9 mouse cellular contexts compared by ENCODE assay signal in genomic region chr4:135495397-135495791, GRCm38 (mm10). TPM values are rescaled to one million over a fixed set of nuclear protein-coding genes. Genes with fewer than 3 reads are reported as not detected.
DNase-seq lines count a peak whose midpoint lies in the region; ATAC-seq lines count a peak whose summit lies in the region.
"Had no signal": no experiment of that assay in that cellular context is flagged by ENCODE, and none has a peak within 500 bp of the region (broad histone marks: within the 10 kb centered on the region; RNA-seq: fewer than 3 reads in every experiment).

No protein-coding gene starts in this region.

- no peak for DNase-seq in neural tube, embryonic 11.5 days (ENCODE audit: low spot score)
- DNase-seq in neural tube, embryonic 10.5 days (ENCODE audit: extremely low spot score, low spot score) = no peak
- DNase-seq in spleen, postnatal 4 days (ENCODE audit: low spot score in 2 of 2) = no peak
- no peak for DNase-seq in layer of hippocampus, adult 18-20 months (ENCODE audit: low spot score in 2 of 2)
- no peak for DNase-seq in adrenal gland, adult 2 months
- DNase-seq: thymus, adult 18-20 months had no signal

- H3K9ac ChIP-seq in neural tube, embryonic 11.5 days (ENCODE audit: low read length) = no peak overlapping the region
- H3K9ac ChIP-seq in liver, embryonic 12.5 days = peak overlapping the region; percentile 75

- no peak overlapping the region for H3K27ac ChIP-seq in neural tube, embryonic 11.5 days (ENCODE audit: low read depth, low read length)
- H3K27ac ChIP-seq in liver, embryonic 12.5 days = no peak overlapping the region

- peak overlapping the region; percentile 97 for H3K4me2 ChIP-seq in neural tube, embryonic 11.5 days (ENCODE audit: low read depth)
- H3K4me2 ChIP-seq in liver, embryonic 12.5 days = peak overlapping the region; percentile 87

- no peak for ATAC-seq in erythroblast, adult 5-6 weeks (replicated peaks; ENCODE audit: low FRiP score, poor library complexity, severe bottlenecking)
- ATAC-seq in neural tube, embryonic 11.5 days (ENCODE audit: insufficient read depth, low FRiP score, low TSS enrichment) = no peak
- ATAC-seq in liver, embryonic 12.5 days = no peak

- H3K9me3 ChIP-seq in erythroblast, embryonic 14.5 days (ENCODE audit: control insufficient read depth, low read length) = no peaks in the 10 kb centered on the region; the same call in 1 of the 2 replicates
- no peaks in the 10 kb centered on the region for H3K9me3 ChIP-seq in neural tube, embryonic 11.5 days (ENCODE audit: control insufficient read depth, low read length)
- peaks cover 1% of the 10 kb centered on the region; the same call in 1 of the 2 replicates for H3K9me3 ChIP-seq in liver, embryonic 12.5 days (replicated peaks)

- H3K4me1 ChIP-seq in erythroblast, embryonic 14.5 days (ENCODE audit: control insufficient read depth) = peaks cover 49% of the 10 kb centered on the region
- H3K4me1 ChIP-seq in neural tube, embryonic 11.5 days (ENCODE audit: control insufficient read depth, insufficient read depth, low read length) = peaks cover 2% of the 10 kb centered on the region; the same call in 1 of the 2 replicates
- H3K4me1 ChIP-seq in liver, embryonic 12.5 days = peaks cover 44% of the 10 kb centered on the region

- H3K27me3 ChIP-seq in erythroblast, embryonic 14.5 days (ENCODE audit: control insufficient read depth) = no peaks in the 10 kb centered on the region
- no peaks in the 10 kb centered on the region for H3K27me3 ChIP-seq in neural tube, embryonic 11.5 days (ENCODE audit: control insufficient read depth, insufficient read depth, low read length)
- no peaks in the 10 kb centered on the region for H3K27me3 ChIP-seq in liver, embryonic 12.5 days (replicated peaks)

- peak overlapping the region; percentile 94 for H3K4me3 ChIP-seq in erythroblast, embryonic 14.5 days (replicated peaks)
- peak overlapping the region; percentile 62 for H3K4me3 ChIP-seq in neural tube, embryonic 11.5 days (ENCODE audit: low read depth, low read length)
- H3K4me3 ChIP-seq in liver, embryonic 12.5 days = peak overlapping the region; percentile 68

- 14% methylated on average over 9 of the region's 9 CpGs for WGBS in neural tube, embryonic 11.5 days
- WGBS in liver, embryonic 12.5 days (ENCODE audit: insufficient replicate concordance) = 17% methylated on average over 9 of the region's 9 CpGs

- peaks cover 13% of the 10 kb centered on the region for H3K36me3 ChIP-seq in erythroblast, embryonic 14.5 days (ENCODE audit: control insufficient read depth)
- no peaks in the 10 kb centered on the region for H3K36me3 ChIP-seq in neural tube, embryonic 11.5 days (ENCODE audit: control insufficient read depth, insufficient read depth, low read length)
- peaks cover 7% of the 10 kb centered on the region for H3K36me3 ChIP-seq in liver, embryonic 12.5 days

RNA-seq across cellular contexts. Expression of gene Nipal3, which starts 0.6 kb away (rescaled TPM):
- polyA plus RNA-seq in erythroblast, embryonic 14.5 days (2012) = 4.8 and 5.9 TPM in 2 replicates
- 33.9 and 40.3 TPM in 2 replicates for total RNA-seq in erythroblast, adult 5-6 weeks (2015; ENCODE audit: low replicate concordance)
- total RNA-seq in erythroblast, adult 5-6 weeks (2017; ENCODE audit: low replicate concordance) = 64.3 and 130 TPM in 2 replicates
- polyA plus RNA-seq in neural tube, embryonic 11.5 days (2014; fragmentation: Nextera tagmentation; extraction: Ambion mirVana) = 2.1 and 4.4 TPM in 2 replicates
- 2.8 and 3.6 TPM in 2 replicates for polyA plus RNA-seq in liver, embryonic 12.5 days (2016; fragmentation: Nextera tagmentation; extraction: Ambion mirVana)
- 10 to 100 TPM; 87.9 to 89.0 TPM for total RNA-seq in layer of hippocampus, adult 18-20 months (2021)
- 10 to 100 TPM; 16.0 to 24.6 TPM for total RNA-seq in adrenal gland, adult 2 months (2021)
- polyA plus RNA-seq in adrenal gland, adult 2 months (2012; rRNA removed) = 15.2 and 21.6 TPM in 2 replicates

RNA-seq across cellular contexts. Expression of gene Stpg1, which starts 0.8 kb away (rescaled TPM):
- polyA plus RNA-seq in erythroblast, embryonic 14.5 days (2012) = 0.01 TPM in 1 of 2 replicates, not detected in the other
- total RNA-seq in erythroblast, adult 5-6 weeks (2015; ENCODE audit: low replicate concordance) = not detected in 2 replicates
- total RNA-seq in erythroblast, adult 5-6 weeks (2017; ENCODE audit: low replicate concordance) = not detected in 2 replicates
- polyA plus RNA-seq in neural tube, embryonic 11.5 days (2014; fragmentation: Nextera tagmentation; extraction: Ambion mirVana) = 0.37 and 0.72 TPM in 2 replicates
- 0.14 TPM in 1 of 2 replicates, not detected in the other for polyA plus RNA-seq in liver, embryonic 12.5 days (2016; fragmentation: Nextera tagmentation; extraction: Ambion mirVana)
- total RNA-seq in layer of hippocampus, adult 18-20 months (2021) = 1 to 10 TPM; 1.7 to 3.5 TPM
- under 1 TPM; 0.32 to 0.41 TPM for total RNA-seq in adrenal gland, adult 2 months (2021)
- 0.35 and 0.65 TPM in 2 replicates for polyA plus RNA-seq in adrenal gland, adult 2 months (2012; rRNA removed)
